Mouse (Mus musculus): ENCODE results near the gene Kmt2e. TPM values are rescaled to one million over a fixed set of nuclear protein-coding genes. Genes with fewer than 3 reads are reported as not detected.

The Kmt2e gene
- total RNA-seq (2014; fragmentation: Nextera tagmentation): 76.3 and 85.2 TPM in 2 replicates
- 36.9 and 85.3 TPM in 2 replicates for total RNA-seq (2017)

DNA sequence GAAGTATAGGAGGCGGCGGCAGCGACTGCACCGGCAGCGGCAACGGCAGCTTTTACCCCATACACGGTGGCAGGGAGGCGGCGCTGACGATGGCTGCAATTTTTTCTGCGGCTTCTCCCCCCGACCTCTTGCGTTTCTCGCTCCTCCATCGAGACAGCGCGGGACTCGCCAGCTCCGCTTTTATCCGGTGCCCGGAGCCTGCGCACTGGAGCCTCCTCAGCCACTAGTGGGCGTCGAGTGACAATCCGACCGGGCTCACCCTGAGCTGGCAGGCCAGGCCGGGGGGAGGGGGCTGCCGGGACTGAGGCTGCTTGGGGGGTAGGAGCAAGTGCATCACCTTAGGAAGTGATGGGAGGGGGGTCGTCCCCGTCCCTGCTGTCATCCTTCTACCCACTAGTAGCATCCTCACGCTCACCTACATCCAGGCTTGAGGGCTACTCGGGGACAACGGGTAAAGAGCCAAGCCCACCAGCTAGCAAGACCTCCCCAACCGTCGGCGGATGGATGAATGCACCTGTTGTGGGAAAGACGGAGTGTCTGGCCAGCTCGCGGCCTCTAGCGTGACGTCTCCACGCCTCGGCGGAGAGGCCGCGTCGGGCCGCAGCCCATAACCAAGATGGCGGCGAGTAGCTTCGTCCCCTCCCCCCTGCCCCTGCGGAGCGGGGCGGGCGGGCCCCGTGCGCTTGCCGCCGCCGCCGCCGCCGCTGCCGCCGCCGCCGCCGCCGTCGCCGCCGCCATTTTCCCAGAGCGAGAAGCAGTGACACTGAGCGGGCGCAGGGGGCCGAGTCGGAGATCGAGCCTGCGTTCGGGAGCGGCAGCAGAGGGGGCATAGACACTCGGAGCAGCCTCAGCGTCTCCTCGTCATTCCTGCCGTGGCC, at the start of gene Kmt2e:
TSS of gene Kmt2e (plus strand) at position 722 of the 878 bp plus-strand sequence.
- ATAC-seq (replicated peaks; ENCODE audit: low FRiP score, low TSS enrichment, poor library complexity, severe bottlenecking): peak; percentile 45

DNA sequence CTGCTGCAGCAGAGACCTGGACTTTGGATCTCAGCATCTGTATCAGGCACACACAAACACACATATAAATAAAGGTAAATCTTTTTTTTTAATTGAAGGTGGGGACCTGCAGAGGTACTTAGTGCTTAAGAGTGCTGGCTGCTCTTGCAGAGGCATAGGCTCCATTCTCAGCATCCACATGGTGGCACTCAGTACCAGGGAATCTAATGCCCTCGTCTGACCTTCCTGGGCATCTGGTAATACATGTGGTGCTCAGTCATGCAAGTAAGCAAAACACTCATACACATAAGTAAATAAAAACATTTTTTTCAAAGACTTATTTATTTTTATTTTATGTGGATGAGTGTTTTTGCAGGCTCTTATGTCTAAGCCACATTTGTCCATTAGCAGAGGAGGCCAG, 49.1 kb upstream of the Kmt2e start:
- no peak for ATAC-seq (replicated peaks; ENCODE audit: low FRiP score, low TSS enrichment, poor library complexity, severe bottlenecking)

DNA sequence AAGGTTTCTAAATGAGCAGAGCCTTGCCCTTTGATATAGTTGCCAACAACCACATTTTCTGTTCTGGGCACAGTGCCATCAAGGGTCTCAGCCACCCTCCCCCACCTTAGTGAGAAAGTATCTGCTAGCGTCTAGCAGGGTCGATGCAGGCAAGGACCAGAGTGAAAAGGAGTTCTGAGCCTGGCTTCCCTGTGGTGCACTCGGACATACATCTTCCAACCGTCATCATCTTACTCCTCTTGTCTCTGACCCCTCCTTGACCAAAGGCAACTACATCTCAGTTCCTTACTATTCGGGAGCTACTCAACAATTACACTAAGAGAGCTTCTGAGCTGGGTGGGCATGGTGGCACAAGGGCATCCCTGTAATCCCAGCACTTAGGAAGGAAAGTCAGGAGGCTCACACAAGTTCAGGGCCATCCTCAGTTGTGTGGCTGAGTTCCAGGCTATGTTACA, 48.5 kb upstream of the Kmt2e start:
- ATAC-seq (replicated peaks; ENCODE audit: low FRiP score, low TSS enrichment, poor library complexity, severe bottlenecking): no peak

DNA sequence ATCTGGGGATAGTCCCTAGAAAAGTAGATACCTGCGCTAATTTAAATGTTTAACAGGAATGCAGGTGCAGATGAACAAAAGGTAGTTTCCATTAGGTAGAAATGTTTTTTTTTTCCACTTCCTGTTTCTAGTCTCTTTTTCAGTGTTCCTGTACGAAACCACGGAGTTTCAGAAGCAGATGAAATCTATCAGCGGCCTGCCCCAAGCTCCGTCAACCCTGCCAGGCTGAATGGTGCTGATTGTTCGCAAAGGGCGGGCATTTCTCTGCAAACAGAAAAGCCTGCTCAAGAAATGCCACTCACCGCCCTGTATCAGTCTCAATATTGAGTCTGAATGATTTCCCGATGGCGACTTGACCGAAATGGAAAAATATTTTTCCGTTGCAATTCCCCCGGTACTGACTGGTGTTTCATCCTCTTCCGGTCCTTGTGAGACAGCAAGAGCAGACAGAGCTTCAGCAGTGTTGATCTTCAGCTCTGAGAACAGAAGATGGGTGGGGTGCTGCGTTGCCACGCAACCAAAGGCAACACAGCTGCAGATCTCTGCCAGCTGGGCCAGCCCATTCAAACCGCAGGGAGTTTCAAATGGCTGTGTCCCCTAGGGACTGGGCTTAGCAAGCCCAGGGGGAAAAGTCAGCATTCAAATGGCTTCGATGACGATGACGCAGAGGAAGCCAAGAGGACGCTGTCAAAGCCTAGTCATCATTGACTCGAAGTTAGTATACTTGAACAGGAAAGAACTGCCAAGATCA, 47.5 kb upstream of the Kmt2e start:
- peak; percentile 99 for ATAC-seq (replicated peaks; ENCODE audit: low FRiP score, low TSS enrichment, poor library complexity, severe bottlenecking)

DNA sequence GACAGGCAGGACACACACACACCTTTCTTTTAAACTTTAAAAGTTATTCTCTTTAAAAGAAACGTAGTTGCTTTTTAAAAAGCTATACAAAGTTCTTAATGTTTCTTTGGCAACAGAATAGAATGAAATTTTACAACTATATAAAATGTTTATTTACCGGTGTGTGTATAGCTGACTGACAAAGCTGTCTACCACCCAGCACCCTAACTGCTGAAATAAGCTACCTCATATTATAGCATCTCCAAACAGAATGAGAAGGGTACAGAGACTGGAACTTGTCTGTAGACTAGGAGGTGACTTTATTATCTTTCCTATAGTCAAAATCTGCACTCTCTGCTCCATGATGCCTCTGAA, 47.0 kb upstream of the Kmt2e start:
- ATAC-seq (replicated peaks; ENCODE audit: low FRiP score, low TSS enrichment, poor library complexity, severe bottlenecking): no peak

DNA sequence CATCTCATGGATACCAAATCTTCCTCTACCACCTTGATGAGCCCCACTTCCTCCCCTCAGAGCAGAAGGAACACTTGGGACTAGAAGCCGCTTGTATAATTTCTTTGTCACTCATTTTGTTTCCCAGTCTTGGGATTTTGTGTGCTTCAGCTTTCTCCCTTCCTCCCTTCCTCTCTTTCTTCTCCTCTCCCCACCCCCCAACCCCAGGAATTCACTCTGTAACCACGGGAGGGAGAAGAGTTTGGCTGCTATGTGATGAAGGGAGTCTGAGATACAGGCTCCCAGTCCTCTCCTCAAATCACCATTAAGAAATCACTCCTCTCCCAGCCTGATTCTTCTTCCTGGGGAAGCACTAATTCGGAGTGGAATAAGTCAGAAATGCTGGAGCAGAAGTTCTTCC, 46.1 kb upstream of the Kmt2e start:
- ATAC-seq (replicated peaks; ENCODE audit: low FRiP score, low TSS enrichment, poor library complexity, severe bottlenecking): no peak

DNA sequence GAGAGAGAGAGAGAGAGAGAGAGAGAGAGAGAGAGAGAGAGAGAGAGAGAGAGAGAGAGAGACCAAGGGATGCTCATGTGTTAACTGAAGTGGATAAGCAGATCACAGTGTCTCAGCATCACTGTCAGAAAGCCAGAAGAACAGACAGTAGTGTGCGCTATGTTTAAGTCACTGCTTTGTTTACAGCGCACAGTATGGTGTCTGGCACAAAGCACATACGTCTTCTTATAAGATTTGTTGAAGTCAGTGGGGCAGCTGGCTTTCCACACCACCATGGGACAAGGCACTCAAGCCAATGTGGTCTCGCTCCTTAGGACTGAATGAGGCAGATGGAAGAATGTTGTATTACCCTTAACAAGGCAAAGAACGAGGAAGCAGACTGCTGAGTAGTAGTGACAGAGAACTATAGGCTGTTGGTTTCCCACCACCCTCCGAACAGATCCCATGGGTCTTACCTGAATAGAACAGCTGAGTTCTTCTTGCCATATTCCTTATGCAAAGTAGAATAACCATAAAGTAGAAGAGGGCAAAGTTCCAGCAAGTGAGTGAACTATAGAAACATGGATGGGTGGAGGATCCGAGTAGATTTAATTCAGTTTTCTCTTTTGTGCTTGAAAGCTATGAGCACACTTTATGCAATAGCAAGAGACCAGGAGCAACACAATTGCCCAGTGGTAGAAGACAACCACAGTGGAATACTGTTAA, 44.5 kb upstream of the Kmt2e start:
- no peak for ATAC-seq (replicated peaks; ENCODE audit: low FRiP score, low TSS enrichment, poor library complexity, severe bottlenecking)

DNA sequence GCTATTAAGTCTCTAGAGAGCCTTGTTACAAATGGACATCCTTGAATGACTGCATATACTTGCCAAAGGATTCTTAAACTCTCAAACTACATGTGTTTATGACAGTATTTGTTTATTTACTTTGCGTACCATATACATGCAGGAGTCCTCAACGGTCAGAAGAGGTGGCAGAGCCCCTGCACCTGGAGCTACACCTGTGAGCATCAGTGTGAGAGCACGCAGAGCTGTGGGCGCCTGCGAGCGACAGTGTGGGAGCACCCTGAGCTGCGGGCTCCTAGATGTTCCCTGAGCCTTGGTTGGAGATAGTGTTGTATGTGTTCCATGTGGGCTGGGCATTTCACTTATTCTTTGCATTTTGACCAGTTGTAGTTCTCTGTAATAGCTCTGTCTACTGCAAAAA, 42.5 kb upstream of the Kmt2e start:
- no peak for ATAC-seq (replicated peaks; ENCODE audit: low FRiP score, low TSS enrichment, poor library complexity, severe bottlenecking)

DNA sequence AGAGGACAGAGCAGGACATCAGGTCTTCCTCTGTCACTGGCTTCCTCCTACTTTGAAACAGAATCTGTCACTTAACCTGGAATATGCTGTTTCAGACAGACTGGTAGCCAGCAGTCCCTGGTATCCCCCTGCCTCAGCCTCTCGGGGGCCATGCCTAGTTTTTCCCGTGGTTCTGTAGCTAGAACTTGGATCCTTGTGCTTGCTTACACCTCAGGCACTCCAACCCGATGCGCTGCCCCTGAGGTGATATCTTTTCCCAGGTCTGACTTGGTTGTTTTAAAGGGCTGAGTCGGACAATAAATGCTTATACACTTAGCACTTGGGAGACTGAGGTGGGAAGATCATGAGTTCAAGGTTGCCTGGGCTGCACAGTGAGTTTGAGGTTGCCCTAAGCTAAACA, 40.4 kb upstream of the Kmt2e start:
- ATAC-seq (replicated peaks; ENCODE audit: low FRiP score, low TSS enrichment, poor library complexity, severe bottlenecking): no peak

DNA sequence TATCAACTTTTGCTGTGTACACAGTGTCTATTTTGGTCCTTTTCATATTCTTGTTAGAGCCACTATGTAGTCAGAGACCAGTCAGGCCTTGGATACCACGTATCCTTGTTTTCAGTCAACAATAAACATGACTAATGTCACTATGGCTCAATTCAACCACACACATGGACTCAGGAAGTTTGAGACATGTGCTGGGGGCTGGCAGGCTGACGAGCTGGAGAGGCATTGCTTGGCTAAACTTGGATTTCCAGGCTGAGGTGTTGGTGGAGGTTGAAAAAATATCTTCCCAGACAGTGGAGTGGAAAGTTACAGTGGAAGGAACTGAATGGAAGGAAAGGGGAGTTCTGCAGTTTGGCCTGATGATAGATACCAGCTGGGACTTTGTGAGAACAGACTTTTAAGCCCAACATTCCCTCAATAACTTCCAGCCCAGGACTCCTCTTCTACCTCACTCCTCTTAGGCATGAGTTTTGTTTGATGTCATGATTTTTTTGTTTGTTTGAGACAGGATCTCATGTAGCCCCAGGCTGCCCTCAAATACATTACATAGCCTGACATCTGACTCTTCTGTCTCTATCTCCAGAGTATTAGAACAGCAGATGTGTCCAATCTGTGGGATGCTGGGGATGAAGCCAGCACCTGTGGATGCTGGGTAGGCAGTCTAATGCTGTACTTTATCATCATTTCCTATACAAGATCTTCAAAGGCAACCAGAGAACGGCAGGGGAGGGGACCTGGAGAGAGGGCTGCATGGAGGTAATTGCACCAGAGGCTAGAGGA, 39.7 kb upstream of the Kmt2e start:
- no peak for ATAC-seq (replicated peaks; ENCODE audit: low FRiP score, low TSS enrichment, poor library complexity, severe bottlenecking)

DNA sequence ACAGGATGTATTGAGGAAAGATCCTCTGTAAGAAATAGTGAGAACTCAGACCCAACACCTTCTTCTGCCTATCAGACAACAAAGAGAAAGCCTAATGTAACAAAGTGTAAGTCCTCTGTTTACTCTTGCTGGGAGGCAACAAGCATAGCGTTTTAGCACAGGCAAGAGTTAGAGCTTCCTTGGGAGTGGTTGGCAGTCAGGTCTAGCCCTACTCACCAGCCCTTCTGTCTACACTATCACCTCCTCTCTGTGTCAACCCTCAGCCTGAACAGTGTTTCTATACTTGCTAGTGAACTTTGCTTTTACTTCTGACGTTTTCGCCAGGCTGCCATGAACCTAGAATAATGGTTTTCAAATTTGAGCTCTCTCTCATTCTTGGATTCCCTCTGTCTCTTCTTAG, 38.5 kb upstream of the Kmt2e start:
- no peak for ATAC-seq (replicated peaks; ENCODE audit: low FRiP score, low TSS enrichment, poor library complexity, severe bottlenecking)

DNA sequence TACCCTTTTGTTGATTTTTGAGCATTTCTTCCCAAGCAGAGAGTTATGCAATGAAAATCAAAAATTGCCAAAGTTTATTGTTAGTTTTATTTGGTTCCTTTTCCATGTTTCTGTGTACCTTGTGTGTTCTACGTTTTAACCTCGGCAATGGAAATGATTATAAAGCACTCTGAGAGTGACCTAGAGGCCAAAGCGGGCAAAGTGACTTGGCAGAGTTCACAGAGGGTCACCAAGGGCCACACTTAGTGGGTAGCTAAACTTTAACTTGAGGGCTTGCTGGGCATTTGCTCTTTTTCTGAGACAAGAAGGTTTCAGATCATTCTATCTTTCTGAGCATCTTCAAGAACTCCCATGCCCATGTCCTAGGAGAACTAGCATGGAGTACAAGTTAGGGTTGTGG, 37.5 kb upstream of the Kmt2e start:
- ATAC-seq (replicated peaks; ENCODE audit: low FRiP score, low TSS enrichment, poor library complexity, severe bottlenecking): no peak

DNA sequence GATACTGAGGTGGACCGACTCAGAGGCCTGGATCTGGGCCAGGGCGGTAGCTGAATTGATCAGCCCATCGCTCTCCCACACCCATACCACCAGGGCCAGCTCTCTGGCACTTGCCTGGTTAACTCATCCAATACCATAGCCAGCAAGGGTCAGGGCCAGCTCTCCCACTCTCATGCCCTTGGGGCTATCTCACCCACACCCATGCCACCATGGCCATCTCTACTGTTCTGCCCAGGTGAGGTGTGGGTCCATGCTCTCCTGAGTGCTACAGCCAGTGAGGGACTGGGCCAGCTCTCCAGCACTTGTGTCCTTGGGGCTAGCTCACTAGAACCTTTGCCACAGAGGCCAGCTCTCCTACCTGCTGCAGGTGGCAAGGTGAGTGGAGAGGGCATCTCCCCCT, 34.1 kb upstream of the Kmt2e start:
- ATAC-seq (replicated peaks; ENCODE audit: low FRiP score, low TSS enrichment, poor library complexity, severe bottlenecking): 0 out of 2 replicates have a peak, but pooled peaks have one; percentile 26

DNA sequence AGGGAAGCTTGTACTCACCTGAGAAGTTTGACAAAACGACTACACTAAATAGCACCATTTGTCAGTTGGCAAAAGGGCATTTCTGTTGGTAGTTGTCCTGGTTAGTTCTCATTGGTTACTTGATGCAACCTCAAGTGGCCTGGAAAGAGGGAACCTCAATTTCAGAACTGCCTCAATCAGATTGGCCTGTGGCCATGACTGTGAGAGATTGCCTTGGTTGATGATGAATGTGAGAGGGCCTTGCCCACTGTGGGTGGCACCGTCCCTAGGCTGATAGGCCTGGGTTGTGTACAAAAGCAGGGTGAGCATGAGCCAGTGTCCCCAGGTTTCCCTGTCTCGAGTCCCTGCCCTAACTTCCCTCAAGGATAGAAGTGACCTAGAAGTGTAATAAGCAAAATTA, 33.4 kb upstream of the Kmt2e start:
- no peak for ATAC-seq (replicated peaks; ENCODE audit: low FRiP score, low TSS enrichment, poor library complexity, severe bottlenecking)

DNA sequence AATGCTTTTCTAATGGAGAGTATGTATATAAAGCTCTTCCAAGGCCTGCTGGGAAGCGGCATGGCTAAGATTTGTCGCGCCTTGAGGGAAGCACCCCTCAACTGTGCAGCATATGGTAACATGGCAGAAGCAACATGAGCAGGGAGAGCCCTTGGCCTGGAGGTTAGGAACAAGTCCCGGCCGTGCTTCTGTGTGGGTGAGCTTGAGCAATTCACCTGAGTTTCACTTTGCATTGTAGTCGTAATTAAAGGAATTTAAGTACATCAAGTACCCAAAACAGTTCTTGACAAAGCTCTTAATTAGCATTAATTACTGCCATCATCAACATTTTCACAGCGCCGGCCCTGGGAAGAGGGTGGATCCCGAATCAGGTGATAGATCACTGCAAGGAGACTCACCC, 32.9 kb upstream of the Kmt2e start:
- ATAC-seq (replicated peaks; ENCODE audit: low FRiP score, low TSS enrichment, poor library complexity, severe bottlenecking): no peak

DNA sequence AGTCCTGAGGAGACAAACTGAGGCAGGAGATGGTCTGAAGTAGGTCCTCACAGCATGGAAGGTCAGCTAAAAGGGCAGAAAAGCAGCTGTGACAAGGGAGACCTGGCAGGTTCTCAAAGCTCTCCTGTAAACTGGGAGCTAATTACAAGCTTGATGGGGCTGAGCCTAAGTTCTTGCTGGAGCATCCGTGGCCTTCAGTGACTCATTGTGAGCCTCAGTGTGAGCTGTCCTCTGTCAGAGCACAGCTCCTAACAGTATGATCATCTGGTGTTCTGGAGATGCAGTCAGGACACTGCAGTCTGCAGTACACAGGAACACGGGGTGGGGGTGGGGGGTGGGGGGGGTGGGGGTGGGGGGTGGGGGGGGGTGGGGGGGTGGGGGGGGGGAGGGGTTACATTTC, 32.2 kb upstream of the Kmt2e start:
- no peak for ATAC-seq (replicated peaks; ENCODE audit: low FRiP score, low TSS enrichment, poor library complexity, severe bottlenecking)

DNA sequence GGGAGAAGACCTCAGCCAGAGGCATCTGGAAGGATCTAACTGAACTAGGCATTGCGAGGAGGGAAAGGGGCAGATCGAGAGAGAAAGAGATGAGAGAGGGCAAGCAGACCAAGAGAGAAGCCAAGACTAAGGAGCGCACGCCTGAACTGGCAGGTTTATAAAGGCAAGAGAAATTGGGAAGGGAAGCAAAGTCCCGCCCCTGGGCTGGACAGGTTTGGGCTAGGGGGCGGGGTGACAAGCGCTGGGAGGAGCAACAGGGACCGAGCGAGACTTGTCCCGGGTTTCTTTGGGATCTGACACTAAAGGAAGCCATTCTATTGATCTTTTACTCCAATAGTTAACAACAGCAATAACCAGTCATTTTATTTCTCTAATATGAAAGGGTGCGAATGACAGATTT, 31.1 kb upstream of the Kmt2e start:
- no peak for ATAC-seq (replicated peaks; ENCODE audit: low FRiP score, low TSS enrichment, poor library complexity, severe bottlenecking)

DNA sequence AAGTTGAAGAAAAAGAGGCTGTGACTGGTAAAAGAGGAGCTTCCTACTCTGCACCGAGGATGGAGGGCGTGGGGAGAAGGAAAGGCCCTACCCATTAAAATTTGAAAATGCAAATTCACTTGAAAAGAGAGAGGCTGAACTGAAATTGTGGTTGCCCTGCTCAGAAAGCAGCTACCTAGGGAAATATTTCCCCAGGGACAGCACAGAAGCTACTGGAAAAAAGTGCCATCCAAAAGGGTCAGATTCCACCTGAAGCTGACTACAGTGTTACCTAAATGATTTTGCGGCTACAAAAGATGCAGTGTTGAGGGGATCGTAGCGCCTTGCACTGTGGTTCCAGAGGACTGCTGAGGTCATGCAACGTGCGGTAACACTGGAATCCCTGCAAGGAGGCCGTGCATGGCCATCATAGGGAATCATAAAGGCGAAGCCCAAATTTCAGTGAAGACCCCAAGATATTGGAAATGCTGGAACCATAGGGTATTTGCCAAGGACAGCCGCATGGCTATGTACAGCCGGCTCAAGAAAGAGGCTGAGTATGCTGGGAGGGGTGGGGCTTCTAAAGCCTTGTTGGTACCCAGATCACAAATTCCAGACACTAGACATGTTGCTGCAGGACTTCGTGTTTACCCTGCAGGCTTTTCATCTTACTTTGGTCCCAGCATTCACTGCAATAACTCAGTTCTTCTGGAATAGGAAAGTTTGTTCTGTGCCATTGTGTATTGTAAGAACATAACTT, 28.4 kb upstream of the Kmt2e start:
- ATAC-seq (replicated peaks; ENCODE audit: low FRiP score, low TSS enrichment, poor library complexity, severe bottlenecking): no peak

DNA sequence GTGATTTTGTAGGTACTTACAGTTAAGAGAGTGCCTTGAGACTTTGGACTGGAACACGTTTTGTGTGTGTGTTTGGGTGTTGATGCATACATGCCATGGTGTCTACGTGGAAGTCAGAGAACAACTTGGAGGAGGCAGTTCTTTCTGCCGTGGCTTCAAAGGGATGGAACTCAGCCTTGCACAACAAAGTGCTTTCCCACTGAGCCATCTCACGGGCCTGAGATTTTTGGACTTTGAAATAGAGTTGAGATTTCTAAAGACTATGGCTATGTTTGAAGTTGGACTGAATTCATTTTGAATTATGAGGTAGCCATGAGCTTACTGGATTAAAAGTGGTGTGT, 27.9 kb upstream of the Kmt2e start:
- ATAC-seq (replicated peaks; ENCODE audit: low FRiP score, low TSS enrichment, poor library complexity, severe bottlenecking): no peak

All from megakaryocyte-erythroid progenitor cell, adult 5-6 weeks (primary cell).